In the genomic region with DNA sequence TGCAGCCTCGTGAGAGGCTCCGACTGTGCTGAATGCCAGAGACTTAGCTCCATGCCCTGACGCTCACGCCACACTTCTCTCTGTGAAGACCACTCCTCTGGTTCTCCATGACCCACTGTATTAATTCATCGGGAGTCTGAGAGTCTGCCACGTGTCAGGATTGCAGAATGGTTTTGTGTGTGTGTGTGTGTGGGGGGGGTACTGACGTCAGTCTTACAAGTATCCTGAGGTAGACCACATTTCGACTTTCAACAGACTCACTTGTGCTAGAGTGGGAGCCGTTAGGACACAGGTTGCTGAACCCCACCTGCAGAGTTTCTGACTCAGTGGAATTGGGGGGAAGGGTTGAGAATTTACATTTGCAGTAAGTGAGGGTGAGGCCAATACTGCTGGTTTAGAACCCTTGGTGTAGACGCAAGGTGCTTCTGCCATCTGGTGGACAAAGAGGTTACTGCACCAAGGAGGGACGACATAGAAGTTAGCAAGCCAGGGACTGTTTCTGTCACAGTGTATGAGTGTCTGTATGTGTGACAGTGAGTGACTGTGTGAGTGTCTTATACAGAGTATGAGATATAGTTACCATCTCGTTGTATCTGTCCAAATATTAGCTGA, we compare ENCODE assay signal across 9 mouse cellular contexts. TPM values are rescaled to one million over a fixed set of nuclear protein-coding genes. Genes with fewer than 3 reads are reported as not detected.
DNase-seq lines count a peak whose midpoint lies in the region; ATAC-seq and TF ChIP-seq lines count a peak whose summit lies in the region.
"Had no signal": no experiment of that assay in that cellular context is flagged by ENCODE, and none has a peak within 500 bp of the region (broad histone marks: within the 10 kb centered on the region; RNA-seq: fewer than 3 reads in every experiment).

No protein-coding gene starts in this region.

- TF ChIP-seq EP300 in liver, embryonic 14.5 days (IDR thresholded peaks at IDR 0.05; ENCODE audit: low read depth), result no peak

- H3K4me2 ChIP-seq in embryonic facial prominence, embryonic 15.5 days (replicated peaks), result no peak overlapping the region
- H3K4me2 ChIP-seq in heart, embryonic 13.5 days, result peak overlapping the region; percentile 18
- no peak overlapping the region for H3K4me2 ChIP-seq in liver, embryonic 14.5 days (ENCODE audit: low read depth)
- H3K4me2 ChIP-seq in neural tube, embryonic 13.5 days, result peak overlapping the region; percentile 1; the same call in 1 of the 2 replicates
- H3K4me2 ChIP-seq: limb, embryonic 15.5 days had no signal

- peak; percentile 84 for TF ChIP-seq CTCF in bone marrow, adult 2 months (IDR thresholded peaks at IDR 0.05; ENCODE audit: control insufficient read depth, insufficient read depth, low read length)
- peak; percentile 95 for TF ChIP-seq CTCF in liver, embryonic 14.5 days (IDR thresholded peaks at IDR 0.05; ENCODE audit: low read depth)

- TF ChIP-seq POLR2A in bone marrow, adult 2 months (IDR thresholded peaks at IDR 0.05; ENCODE audit: borderline replicate concordance, control insufficient read depth, low read depth, low read length), result no peak

- H3K9me3 ChIP-seq in embryonic facial prominence, embryonic 15.5 days (replicated peaks), result no peaks in the 10 kb centered on the region
- H3K9me3 ChIP-seq in heart, embryonic 13.5 days, result no peaks in the 10 kb centered on the region
- no peaks in the 10 kb centered on the region for H3K9me3 ChIP-seq in liver, embryonic 14.5 days (ENCODE audit: control insufficient read depth, low read length)
- H3K9me3 ChIP-seq in neural tube, embryonic 13.5 days, result no peaks in the 10 kb centered on the region
- H3K9me3 ChIP-seq: limb, embryonic 15.5 days had no signal

- no peak overlapping the region for H3K27ac ChIP-seq in bone marrow, adult 2 months (ENCODE audit: control insufficient read depth, insufficient read depth, low read depth, low read length, poor library complexity)
- no peak overlapping the region for H3K27ac ChIP-seq in embryonic facial prominence, embryonic 15.5 days (replicated peaks)
- H3K27ac ChIP-seq in heart, embryonic 13.5 days (replicated peaks), result no peak overlapping the region
- H3K27ac ChIP-seq in liver, embryonic 14.5 days, result no peak overlapping the region
- H3K27ac ChIP-seq in neural tube, embryonic 13.5 days (replicated peaks), result no peak overlapping the region
- H3K27ac ChIP-seq: limb, embryonic 15.5 days had no signal

- H3K4me3 ChIP-seq in bone marrow, adult 2 months (replicated peaks; ENCODE audit: control insufficient read depth, low read depth, low read length), result no peak overlapping the region
- no peak overlapping the region for H3K4me3 ChIP-seq in embryonic facial prominence, embryonic 15.5 days (replicated peaks)
- no peak overlapping the region for H3K4me3 ChIP-seq in heart, embryonic 13.5 days
- no peak overlapping the region for H3K4me3 ChIP-seq in liver, embryonic 14.5 days (ENCODE audit: insufficient read depth in 1 of 2, low read depth in 2 of 2, low read length in 2 of 2)
- H3K4me3 ChIP-seq in neural tube, embryonic 13.5 days, result no peak overlapping the region
- H3K4me3 ChIP-seq: limb, embryonic 15.5 days had no signal

- 37% methylated on average over 12 of the region's 12 CpGs for WGBS in bone marrow, adult 2 months
- 41% methylated on average over 12 of the region's 12 CpGs for WGBS in embryonic facial prominence, embryonic 15.5 days
- WGBS in heart, embryonic 13.5 days, result 43% methylated on average over 12 of the region's 12 CpGs
- WGBS in liver, embryonic 14.5 days (ENCODE audit: insufficient replicate concordance), result 34% methylated on average over 12 of the region's 12 CpGs
- WGBS in neural tube, embryonic 13.5 days, result 43% methylated on average over 12 of the region's 12 CpGs

- 0 out of 2 replicates have a peak, but pooled peaks have one; percentile 51 for ATAC-seq in embryonic facial prominence, embryonic 15.5 days (ENCODE audit: insufficient number of reproducible peaks, low FRiP score, low TSS enrichment, low read depth)
- ATAC-seq in heart, embryonic 13.5 days (ENCODE audit: extremely low read depth, insufficient number of reproducible peaks, low FRiP score, low TSS enrichment), result no peak
- no peak for ATAC-seq in liver, embryonic 14.5 days (ENCODE audit: insufficient read depth)
- peak; percentile 83 for ATAC-seq in neural tube, embryonic 13.5 days (ENCODE audit: low read depth)

- no peak overlapping the region for H3K9ac ChIP-seq in embryonic facial prominence, embryonic 15.5 days
- no peak overlapping the region for H3K9ac ChIP-seq in heart, embryonic 13.5 days
- H3K9ac ChIP-seq in liver, embryonic 14.5 days (replicated peaks), result no peak overlapping the region
- no peak overlapping the region for H3K9ac ChIP-seq in neural tube, embryonic 13.5 days
- H3K9ac ChIP-seq: limb, embryonic 15.5 days had no signal

- H3K4me1 ChIP-seq in bone marrow, adult 2 months (ENCODE audit: control insufficient read depth, insufficient read depth, low read length), result no peaks in the 10 kb centered on the region
- no peaks in the 10 kb centered on the region for H3K4me1 ChIP-seq in embryonic facial prominence, embryonic 15.5 days
- peaks cover 20% of the 10 kb centered on the region for H3K4me1 ChIP-seq in heart, embryonic 13.5 days
- no peaks in the 10 kb centered on the region for H3K4me1 ChIP-seq in liver, embryonic 14.5 days (replicated peaks; ENCODE audit: control insufficient read depth in 2 of 2, insufficient read depth in 2 of 2, low read length in 1 of 2)
- H3K4me1 ChIP-seq in neural tube, embryonic 13.5 days (replicated peaks), result peaks cover 8% of the 10 kb centered on the region; the same call in 1 of the 2 replicates

- H3K36me3 ChIP-seq in embryonic facial prominence, embryonic 15.5 days, result no peaks in the 10 kb centered on the region
- no peaks in the 10 kb centered on the region for H3K36me3 ChIP-seq in heart, embryonic 13.5 days
- no peaks in the 10 kb centered on the region for H3K36me3 ChIP-seq in liver, embryonic 14.5 days (replicated peaks; ENCODE audit: control insufficient read depth, insufficient read depth, low read depth)
- no peaks in the 10 kb centered on the region for H3K36me3 ChIP-seq in neural tube, embryonic 13.5 days
- H3K36me3 ChIP-seq: limb, embryonic 15.5 days had no signal

- no peaks in the 10 kb centered on the region for H3K27me3 ChIP-seq in embryonic facial prominence, embryonic 15.5 days
- no peaks in the 10 kb centered on the region for H3K27me3 ChIP-seq in heart, embryonic 13.5 days (replicated peaks)
- H3K27me3 ChIP-seq in liver, embryonic 14.5 days (ENCODE audit: control insufficient read depth, insufficient read depth, low read length), result no peaks in the 10 kb centered on the region
- no peaks in the 10 kb centered on the region for H3K27me3 ChIP-seq in neural tube, embryonic 13.5 days
- H3K27me3 ChIP-seq: limb, embryonic 15.5 days had no signal

- DNase-seq in CD8-positive naive resting alpha-beta T cell, adult 2 months (ENCODE audit: low read depth in 2 of 2, low spot score in 2 of 2), result peak; percentile 64 to 72
- peak; percentile 74 to 91 for DNase-seq in kidney, postnatal 25 days
- peak; percentile 35 to 46 (median 43) for DNase-seq in liver, embryonic 14.5 days (ENCODE audit: low read depth in 3 of 3, low spot score in 3 of 3)
- peak; percentile 69 to 83 for DNase-seq in thymus, adult 18-20 months

RNA-seq across cellular contexts. Expression of a gene that starts 11.5 kb away (rescaled TPM):
- not detected in 2 replicates for polyA plus RNA-seq in bone marrow, adult 2 months (2011; ENCODE audit: insufficient read depth, insufficient read length, low replicate concordance, missing spikeins)
- polyA plus RNA-seq in embryonic facial prominence, embryonic 15.5 days (2015; fragmentation: Nextera tagmentation; extraction: Ambion mirVana), result 1.8 and 3.3 TPM in 2 replicates
- polyA plus RNA-seq in heart, embryonic 13.5 days (2015; fragmentation: Nextera tagmentation; extraction: Ambion mirVana), result 0.45 and 0.62 TPM in 2 replicates
- polyA plus RNA-seq in liver, embryonic 14.5 days (2012; rRNA removed), result 0.01 and 0.02 TPM in 2 replicates
- polyA plus RNA-seq in liver, embryonic 14.5 days (2014; fragmentation: Nextera tagmentation; extraction: Ambion mirVana), result 0.01 TPM in 1 of 2 replicates, not detected in the other
- polyA plus RNA-seq in neural tube, embryonic 13.5 days (2015; fragmentation: Nextera tagmentation; extraction: Ambion mirVana), result 1.2 and 1.4 TPM in 2 replicates

Comparison
In these comparisons a context has a peak if more than half of its experiments do, and no peak if none do; other contexts are left out.
1. ATAC-seq: peak in embryonic facial prominence, embryonic 15.5 days (single experiment) and neural tube, embryonic 13.5 days (single experiment); none in heart, embryonic 13.5 days (single experiment) and liver, embryonic 14.5 days (single experiment).
2. H3K4me2 ChIP-seq: peak in heart, embryonic 13.5 days (single experiment) and neural tube, embryonic 13.5 days (single experiment); none in embryonic facial prominence, embryonic 15.5 days (single experiment) and liver, embryonic 14.5 days (single experiment).
3. Peak in every context shown above with its lines, with median percentiles within 50 percentile points of each other: DNase-seq.